Mouse (Mus musculus): ENCODE measurements at regions not wholly inside any gene's neighbourhood (a gene's known extent, or its start where the extent isn't known, plus 50 kb on each side); places are given as distances from the start of the nearest gene placed in this dataset.
"Not testable (repeated sequence)": the region's sequence is repeated elsewhere in the genome, so short reads cannot be mapped to it uniquely, and the experiment has no call there.

GRCm38 (mm10) chr13:97473256-97473970 lies 232.5 kb downstream of the Enc1 start:
- Histone ChIP-seq H3K4me1 (ENCODE audit: control insufficient read depth, insufficient read depth, low read length) (peaks cover 13% of the 10 kb centered on the region), H3K9ac (ENCODE audit: low read depth, low read length) (no peak overlapping the region), H3K4me2 (ENCODE audit: low read length) (no peak overlapping the region), H3K36me3 (ENCODE audit: control insufficient read depth, insufficient read depth, low read length) (no peaks in the 10 kb centered on the region), H3K27ac (ENCODE audit: low read length) (no peak overlapping the region), H3K27me3 (ENCODE audit: control insufficient read depth, insufficient read depth, low read depth, low read length) (no peaks in the 10 kb centered on the region), H3K4me3 (ENCODE audit: low read depth, low read length) (no peak overlapping the region), H3K9me3 (replicated peaks; ENCODE audit: control insufficient read depth, low read length, poor library complexity, severe bottlenecking) (no peaks in the 10 kb centered on the region)
- ATAC-seq, result no peak
- WGBS, result 93% methylated on average over 7 of the region's 7 CpGs

DNA sequence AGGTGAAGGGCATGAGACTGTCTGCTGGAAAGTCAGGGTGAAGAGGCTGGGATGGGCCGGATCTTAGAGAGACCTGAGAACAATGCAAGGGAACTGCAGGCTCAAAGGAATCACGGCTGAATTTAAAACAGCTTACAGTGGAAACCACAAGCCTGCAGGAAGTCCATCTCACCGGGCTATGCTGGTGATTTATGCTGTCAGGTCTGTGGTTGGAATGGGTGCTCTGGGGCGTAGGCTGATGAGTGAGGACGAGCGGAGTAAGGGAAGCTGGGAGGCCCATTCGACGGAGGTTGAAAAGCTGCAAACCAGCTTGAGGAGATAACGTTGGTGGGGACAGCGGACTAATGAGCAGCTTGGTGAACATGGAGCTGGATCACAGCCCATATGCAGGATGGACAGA lies 229.1 kb downstream of the Enc1 start:
- WGBS, result 52% methylated on average over 10 of the region's 10 CpGs
- H3K4me2 ChIP-seq (ENCODE audit: low read length), result no peak overlapping the region
- no peak for ATAC-seq
- no peaks in the 10 kb centered on the region for H3K27me3 ChIP-seq (ENCODE audit: control insufficient read depth, insufficient read depth, low read depth, low read length)
- H3K9ac ChIP-seq (ENCODE audit: low read depth, low read length), result no peak overlapping the region
- H3K27ac ChIP-seq (ENCODE audit: low read length), result 0 out of 2 replicates have a peak overlapping the region, but pooled peaks have one; percentile 50
- H3K36me3 ChIP-seq (ENCODE audit: control insufficient read depth, insufficient read depth, low read length), result no peaks in the 10 kb centered on the region
- peaks cover 13% of the 10 kb centered on the region for H3K4me1 ChIP-seq (ENCODE audit: control insufficient read depth, insufficient read depth, low read length)
- H3K4me3 ChIP-seq (ENCODE audit: low read depth, low read length), result no peak overlapping the region
- no peaks in the 10 kb centered on the region; the same call in 1 of the 2 replicates for H3K9me3 ChIP-seq (replicated peaks; ENCODE audit: control insufficient read depth, low read length, poor library complexity, severe bottlenecking)

- Histone ChIP-seq H3K27ac (ENCODE audit: low read length) (peak overlapping the region; percentile 50; the same call in 1 of the 2 replicates), H3K36me3 (ENCODE audit: control insufficient read depth, insufficient read depth, low read length) (no peaks in the 10 kb centered on the region), H3K4me2 (ENCODE audit: low read length) (no peak overlapping the region), H3K9ac (ENCODE audit: low read depth, low read length) (no peak overlapping the region), H3K4me1 (ENCODE audit: control insufficient read depth, insufficient read depth, low read length) (peaks cover 13% of the 10 kb centered on the region), H3K4me3 (ENCODE audit: low read depth, low read length) (no peak overlapping the region), H3K9me3 (replicated peaks; ENCODE audit: control insufficient read depth, low read length, poor library complexity, severe bottlenecking) (no peaks in the 10 kb centered on the region; the same call in 1 of the 2 replicates), H3K27me3 (ENCODE audit: control insufficient read depth, insufficient read depth, low read depth, low read length) (no peaks in the 10 kb centered on the region)
- peak; percentile 77 for ATAC-seq
- 54% methylated on average over 10 of the region's 10 CpGs for WGBS
These were observed 228.1 kb downstream of the Enc1 start for GRCm38 (mm10) chr13:97468874-97469593.

DNA sequence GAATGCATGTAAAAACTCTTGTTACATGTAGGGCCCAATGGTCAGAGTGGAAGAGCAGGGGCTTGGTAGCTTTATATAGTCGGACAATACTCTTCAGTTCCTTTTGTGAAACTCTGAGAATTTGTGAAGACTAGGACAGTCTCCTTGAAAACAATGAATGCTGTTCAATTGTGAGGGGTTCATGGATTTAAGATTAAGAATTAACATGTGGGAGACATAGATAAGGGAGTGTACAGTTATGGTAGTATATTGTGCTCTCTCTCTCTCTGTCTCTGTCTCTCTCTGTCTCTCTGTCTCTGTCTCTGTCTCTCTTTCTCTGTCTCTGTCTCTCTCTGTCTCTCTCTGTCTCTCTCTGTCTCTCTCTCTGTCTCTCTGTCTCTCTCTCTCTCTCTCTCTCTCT lies 225.7 kb downstream of the Enc1 start:
- not testable (repeated sequence) for H3K4me3 ChIP-seq (ENCODE audit: low read depth, low read length); H3K27ac ChIP-seq (ENCODE audit: low read length); H3K9me3 ChIP-seq (replicated peaks; ENCODE audit: control insufficient read depth, low read length, poor library complexity, severe bottlenecking); ATAC-seq; H3K4me2 ChIP-seq (ENCODE audit: low read length); H3K36me3 ChIP-seq (ENCODE audit: control insufficient read depth, insufficient read depth, low read length); H3K9ac ChIP-seq (ENCODE audit: low read depth, low read length); H3K27me3 ChIP-seq (ENCODE audit: control insufficient read depth, insufficient read depth, low read depth, low read length)
- 64% methylated on average over 1 of the region's 1 CpGs for WGBS
- peaks cover 13% of the 10 kb centered on the region for H3K4me1 ChIP-seq (ENCODE audit: control insufficient read depth, insufficient read depth, low read length)

DNA sequence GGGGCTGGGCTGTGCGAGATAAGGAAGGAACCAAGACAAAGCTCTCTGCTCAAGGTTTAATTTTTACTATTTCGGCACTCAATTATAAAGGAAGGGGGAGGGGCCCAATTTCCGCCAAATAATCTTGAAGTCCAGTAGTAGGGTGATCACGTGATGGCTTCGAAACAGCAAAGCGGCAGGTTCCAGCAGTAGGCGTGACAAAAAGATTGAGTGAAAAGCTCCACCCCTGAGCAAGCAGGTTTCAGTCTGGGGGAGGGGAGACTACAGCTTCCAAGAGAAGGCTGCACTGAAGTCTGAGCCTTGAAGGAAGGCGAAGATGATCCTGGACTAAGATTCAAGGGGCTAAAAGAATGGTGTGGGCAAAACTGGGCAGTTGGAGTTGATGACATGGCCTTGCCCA lies 222.9 kb downstream of the Enc1 start:
- Histone ChIP-seq H3K27ac (ENCODE audit: low read length) (no peak overlapping the region), H3K27me3 (ENCODE audit: control insufficient read depth, insufficient read depth, low read depth, low read length) (no peaks in the 10 kb centered on the region), H3K36me3 (ENCODE audit: control insufficient read depth, insufficient read depth, low read length) (no peaks in the 10 kb centered on the region), H3K4me1 (ENCODE audit: control insufficient read depth, insufficient read depth, low read length) (no peaks in the 10 kb centered on the region; the same call in 1 of the 2 replicates), H3K4me3 (ENCODE audit: low read depth, low read length) (no peak overlapping the region), H3K9me3 (replicated peaks; ENCODE audit: control insufficient read depth, low read length, poor library complexity, severe bottlenecking) (no peaks in the 10 kb centered on the region; the same call in 1 of the 2 replicates), H3K9ac (ENCODE audit: low read depth, low read length) (no peak overlapping the region), H3K4me2 (ENCODE audit: low read length) (no peak overlapping the region)
- ATAC-seq, result no peak
- 93% methylated on average over 7 of the region's 8 CpGs for WGBS

GRCm38 (mm10) chr13:97462884-97463235 lies 222.0 kb downstream of the Enc1 start:
- 91% methylated on average over 2 of the region's 2 CpGs for WGBS
- ATAC-seq, result no peak

DNA sequence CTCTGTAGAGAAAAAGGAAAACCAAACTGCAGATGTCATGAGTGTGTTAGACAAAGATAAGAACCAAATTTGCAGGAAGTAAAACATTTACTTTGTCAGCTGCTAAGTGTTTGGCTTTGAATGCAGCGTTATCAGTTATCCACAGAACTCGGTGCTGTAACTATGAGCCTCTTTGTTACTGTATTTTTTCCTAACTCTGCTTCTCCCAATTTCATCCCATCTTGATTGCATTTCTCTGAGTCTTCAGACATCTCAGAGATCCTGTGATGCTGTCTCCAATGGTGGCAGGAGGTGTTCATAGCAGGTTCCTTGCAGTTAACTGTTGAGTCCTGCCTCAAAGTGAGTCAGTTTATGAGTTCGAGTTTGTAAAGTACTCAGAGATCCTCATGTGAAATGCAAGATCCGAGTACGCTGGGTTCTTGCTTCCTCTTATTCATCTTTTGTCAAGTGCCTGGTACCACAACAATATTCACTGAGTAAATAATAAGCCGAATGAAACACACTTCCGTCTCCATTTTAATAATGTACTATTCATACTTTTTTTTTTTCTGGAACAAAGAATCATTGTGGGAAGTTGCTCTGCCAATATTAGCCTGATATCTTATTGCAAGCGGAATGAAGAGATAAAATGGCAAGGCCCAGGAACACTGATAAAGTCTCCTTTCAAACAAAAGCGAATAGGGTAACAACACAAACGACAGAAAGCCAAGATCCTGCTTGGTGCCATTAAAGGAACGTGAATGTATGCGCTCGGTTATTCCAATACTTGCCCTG lies 221.4 kb downstream of the Enc1 start:
- Histone ChIP-seq H3K27ac (ENCODE audit: low read length) (no peak overlapping the region), H3K27me3 (ENCODE audit: control insufficient read depth, insufficient read depth, low read depth, low read length) (no peaks in the 10 kb centered on the region), H3K36me3 (ENCODE audit: control insufficient read depth, insufficient read depth, low read length) (no peaks in the 10 kb centered on the region), H3K4me1 (ENCODE audit: control insufficient read depth, insufficient read depth, low read length) (no peaks in the 10 kb centered on the region), H3K4me3 (ENCODE audit: low read depth, low read length) (no peak overlapping the region), H3K4me2 (ENCODE audit: low read length) (no peak overlapping the region), H3K9me3 (replicated peaks; ENCODE audit: control insufficient read depth, low read length, poor library complexity, severe bottlenecking) (no peaks in the 10 kb centered on the region; the same call in 1 of the 2 replicates), H3K9ac (ENCODE audit: low read depth, low read length) (no peak overlapping the region)
- no peak for ATAC-seq
- 83% methylated on average over 13 of the region's 13 CpGs for WGBS

More at GRCm38 (mm10) chr13:97462884-97463235, 222.0 kb downstream of the Enc1 start:
- H3K36me3 ChIP-seq (ENCODE audit: control insufficient read depth, insufficient read depth, low read length), result no peaks in the 10 kb centered on the region
- no peaks in the 10 kb centered on the region; the same call in 1 of the 2 replicates for H3K9me3 ChIP-seq (replicated peaks; ENCODE audit: control insufficient read depth, low read length, poor library complexity, severe bottlenecking)
- H3K27ac ChIP-seq (ENCODE audit: low read length), result no peak overlapping the region
- H3K4me1 ChIP-seq (ENCODE audit: control insufficient read depth, insufficient read depth, low read length), result no peaks in the 10 kb centered on the region
- no peak overlapping the region for H3K9ac ChIP-seq (ENCODE audit: low read depth, low read length)
- no peak overlapping the region for H3K4me2 ChIP-seq (ENCODE audit: low read length)
- no peak overlapping the region for H3K4me3 ChIP-seq (ENCODE audit: low read depth, low read length)
- no peaks in the 10 kb centered on the region for H3K27me3 ChIP-seq (ENCODE audit: control insufficient read depth, insufficient read depth, low read depth, low read length)

GRCm38 (mm10) chr13:97461207-97461606 lies 220.3 kb downstream of the Enc1 start:
- no peak for ATAC-seq
- Histone ChIP-seq H3K4me1 (ENCODE audit: control insufficient read depth, insufficient read depth, low read length) (no peaks in the 10 kb centered on the region), H3K9me3 (replicated peaks; ENCODE audit: control insufficient read depth, low read length, poor library complexity, severe bottlenecking) (no peaks in the 10 kb centered on the region), H3K27ac (ENCODE audit: low read length) (no peak overlapping the region), H3K4me3 (ENCODE audit: low read depth, low read length) (no peak overlapping the region), H3K9ac (ENCODE audit: low read depth, low read length) (no peak overlapping the region), H3K27me3 (ENCODE audit: control insufficient read depth, insufficient read depth, low read depth, low read length) (no peaks in the 10 kb centered on the region), H3K4me2 (ENCODE audit: low read length) (no peak overlapping the region), H3K36me3 (ENCODE audit: control insufficient read depth, insufficient read depth, low read length) (no peaks in the 10 kb centered on the region)
- 93% methylated on average over 4 of the region's 4 CpGs for WGBS

Measured in midbrain, embryonic 16.5 days (tissue).